Mouse (Mus musculus): Measurements from ENCODE around the gene Psma6. TPM values are rescaled to one million over a fixed set of nuclear protein-coding genes. Genes with fewer than 3 reads are reported as not detected.
"Not testable (repeated sequence)": the region's sequence is repeated elsewhere in the genome, so short reads cannot be mapped to it uniquely, and the experiment has no call there.

Gene Psma6
- total and polyA plus RNA-seq, 2 experiments from 2014 or later: 131 to 465 TPM

DNA sequence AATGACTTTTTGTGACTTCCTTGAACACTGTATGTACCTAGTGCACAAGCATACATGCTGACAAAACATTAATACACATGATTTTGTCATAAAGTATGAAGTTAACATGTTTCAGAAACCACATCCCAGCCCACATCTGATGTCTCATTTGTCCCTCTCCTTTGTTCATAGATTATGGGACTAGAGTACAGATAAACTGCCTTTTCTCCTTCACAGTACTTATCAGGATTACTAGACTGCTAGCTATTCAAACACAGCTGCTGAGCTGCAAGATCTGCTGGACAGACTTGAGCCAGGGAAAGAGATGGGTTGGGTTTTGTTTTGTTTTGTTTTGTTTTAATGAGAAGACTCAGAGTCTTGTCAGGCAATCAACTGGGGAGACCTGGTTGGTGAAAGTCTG lies 8.1 kb downstream of the Psma6 start:
- H3K9ac ChIP-seq: no peak overlapping the region
- ATAC-seq (no peak), DNase-seq (no peak)
- H3K4me2 ChIP-seq (ENCODE audit: low read depth): no peak overlapping the region
- H3K27me3 ChIP-seq (ENCODE audit: insufficient read depth, low read length): no peaks in the 10 kb centered on the region
- H3K9me3 ChIP-seq (ENCODE audit: low read length): no peaks in the 10 kb centered on the region
- H3K4me1 ChIP-seq (ENCODE audit: insufficient read depth): no peaks in the 10 kb centered on the region
- H3K27ac ChIP-seq (ENCODE audit: low read depth, low read length): no peak overlapping the region
- no peak overlapping the region for H3K4me3 ChIP-seq (ENCODE audit: low read depth, low read length)
- no peaks in the 10 kb centered on the region for H3K36me3 ChIP-seq (ENCODE audit: insufficient read depth)
- no peak for TF ChIP-seq CTCF (IDR thresholded peaks at IDR 0.05; ENCODE audit: low read depth)

DNA sequence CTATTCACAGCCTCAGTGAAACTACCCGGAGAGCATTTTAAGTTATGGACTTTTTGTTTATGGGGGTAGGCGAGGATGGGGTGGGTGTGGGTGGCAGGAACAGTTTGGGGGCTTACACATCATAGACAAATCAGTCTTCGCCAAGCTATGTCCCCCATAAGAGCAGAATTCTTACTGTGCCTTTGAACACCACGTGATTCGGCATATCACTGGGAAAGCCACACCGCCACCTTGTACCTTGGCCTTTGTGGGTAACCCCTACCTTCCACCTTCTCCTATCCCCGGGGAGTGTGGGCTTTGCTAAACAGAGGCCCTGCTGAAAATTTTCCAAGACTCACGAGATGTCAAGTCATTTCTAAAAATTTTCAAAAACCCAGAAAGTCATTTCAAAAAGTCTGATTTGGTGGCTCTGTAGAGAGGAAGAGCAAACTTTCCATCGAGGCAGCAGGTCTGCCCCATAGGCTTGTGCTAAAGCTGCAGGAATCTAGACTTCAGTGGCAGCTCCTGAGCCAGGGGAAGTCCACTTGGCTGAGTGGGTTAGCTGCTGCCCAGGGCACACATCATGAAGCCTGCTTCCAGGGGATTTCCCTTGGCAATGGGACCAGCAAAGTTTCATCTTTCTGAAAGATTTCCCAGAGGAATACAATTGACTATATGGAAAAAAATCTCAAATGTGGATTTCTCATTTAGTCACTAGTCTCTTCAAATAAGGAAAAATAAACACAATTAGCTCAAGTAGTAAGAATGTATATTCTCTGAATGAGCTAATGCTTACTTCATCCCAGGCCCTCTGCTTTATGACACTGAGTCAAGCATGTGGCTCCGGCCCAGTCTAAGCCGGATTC lies 8.9 kb downstream of the Psma6 start:
- Histone ChIP-seq H3K4me2 (ENCODE audit: low read depth) (no peak overlapping the region), H3K4me1 (ENCODE audit: insufficient read depth) (no peaks in the 10 kb centered on the region), H3K27ac (ENCODE audit: low read depth, low read length) (no peak overlapping the region), H3K9ac (no peak overlapping the region), H3K36me3 (ENCODE audit: insufficient read depth) (no peaks in the 10 kb centered on the region), H3K4me3 (ENCODE audit: low read depth, low read length) (no peak overlapping the region), H3K9me3 (ENCODE audit: low read length) (no peaks in the 10 kb centered on the region), H3K27me3 (ENCODE audit: insufficient read depth, low read length) (no peaks in the 10 kb centered on the region)
- DNase-seq (no peak), ATAC-seq (no peak)
- TF ChIP-seq CTCF (IDR thresholded peaks at IDR 0.05; ENCODE audit: low read depth): no peak
- WGBS: 85% methylated on average over 11 of the region's 11 CpGs

DNA sequence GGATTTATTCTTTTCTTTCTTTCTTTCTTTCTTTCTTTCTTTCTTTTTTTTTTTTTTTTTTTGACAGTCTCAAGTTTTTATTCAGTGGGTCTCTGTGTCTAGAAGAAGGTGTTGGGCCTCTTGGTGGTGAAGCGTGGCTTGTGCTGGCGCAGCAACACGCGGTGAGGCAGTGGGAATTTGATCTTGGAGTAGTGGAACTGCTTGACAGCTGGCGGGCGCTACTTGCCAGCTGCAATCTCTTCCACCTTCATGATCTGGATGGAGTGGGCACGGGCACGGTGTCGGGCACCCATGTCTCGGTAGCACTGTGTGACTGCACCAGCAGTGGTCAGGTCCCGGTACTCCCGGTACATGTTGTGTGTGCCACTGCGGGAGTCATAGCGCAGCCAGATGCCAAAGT lies 11.6 kb downstream of the Psma6 start:
- 92% methylated on average over 14 of the region's 14 CpGs for WGBS
- not testable (repeated sequence) for DNase-seq; H3K4me3 ChIP-seq (ENCODE audit: low read depth, low read length); H3K4me1 ChIP-seq (ENCODE audit: insufficient read depth); ATAC-seq; H3K4me2 ChIP-seq (ENCODE audit: low read depth); H3K27me3 ChIP-seq (ENCODE audit: insufficient read depth, low read length); H3K27ac ChIP-seq (ENCODE audit: low read depth, low read length); H3K9me3 ChIP-seq (ENCODE audit: low read length); H3K9ac ChIP-seq; H3K36me3 ChIP-seq (ENCODE audit: insufficient read depth)

DNA sequence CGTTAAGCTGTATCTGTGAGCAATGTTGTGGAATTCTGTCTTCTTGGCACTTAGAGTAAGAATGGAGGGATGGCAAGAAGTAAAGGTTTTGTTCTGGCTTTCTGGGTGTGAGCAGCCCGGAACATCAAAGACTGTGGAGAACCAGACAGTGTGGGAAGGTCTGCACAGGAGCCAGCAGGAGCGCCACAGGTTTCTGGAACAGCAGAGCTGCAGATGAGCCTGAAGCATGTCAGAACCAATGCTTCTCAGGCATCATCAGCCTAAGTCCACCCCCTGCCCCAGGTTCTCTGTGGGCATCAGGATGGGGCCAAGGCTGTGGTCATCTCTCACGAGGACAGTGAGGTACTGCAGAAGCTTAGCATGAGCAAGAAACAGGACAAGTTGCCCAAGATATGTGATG lies 12.5 kb downstream of the Psma6 start:
- Histone ChIP-seq H3K36me3 (ENCODE audit: insufficient read depth) (no peaks in the 10 kb centered on the region), H3K27me3 (ENCODE audit: insufficient read depth, low read length) (no peaks in the 10 kb centered on the region), H3K9me3 (ENCODE audit: low read length) (no peaks in the 10 kb centered on the region), H3K4me1 (ENCODE audit: insufficient read depth) (peaks cover 10% of the 10 kb centered on the region), H3K4me2 (ENCODE audit: low read depth) (no peak overlapping the region), H3K27ac (ENCODE audit: low read depth, low read length) (no peak overlapping the region), H3K9ac (no peak overlapping the region), H3K4me3 (ENCODE audit: low read depth, low read length) (no peak overlapping the region)
- ATAC-seq: no peak
- 93% methylated on average over 4 of the region's 4 CpGs for WGBS
- DNase-seq: no peak
- TF ChIP-seq CTCF (IDR thresholded peaks at IDR 0.05; ENCODE audit: low read depth): no peak

DNA sequence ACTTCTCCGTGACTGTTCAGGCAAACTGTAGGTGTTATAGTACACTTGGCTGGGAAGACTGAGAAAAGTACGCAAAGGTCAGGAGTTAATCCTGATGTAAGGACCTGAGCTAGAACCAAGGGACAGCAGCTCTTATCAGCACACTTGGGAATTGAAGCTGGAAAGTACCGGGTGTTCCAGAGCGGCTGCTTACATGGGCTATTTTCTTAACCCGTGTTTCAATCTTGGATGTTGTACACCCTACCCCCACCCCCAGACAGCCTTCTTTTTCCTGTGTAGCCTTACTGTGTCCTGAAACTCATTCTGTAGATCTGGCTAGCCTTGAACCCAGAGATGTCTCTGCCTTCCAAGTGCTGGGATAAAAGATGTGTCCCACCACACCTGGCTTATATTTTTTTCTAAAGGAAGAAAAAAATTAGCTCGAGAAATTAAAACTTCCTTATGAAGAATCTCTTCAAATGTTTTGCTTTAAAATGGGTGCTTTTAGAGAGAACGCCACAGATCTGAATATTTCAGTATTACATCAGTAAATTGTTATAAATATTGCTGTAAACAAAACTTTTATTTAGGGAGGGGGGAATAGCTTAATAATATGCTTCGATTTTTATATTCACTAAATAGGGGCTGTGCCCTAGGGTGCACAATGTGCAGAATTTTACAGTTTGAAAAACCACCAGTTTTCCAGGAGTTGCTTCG lies 13.7 kb downstream of the Psma6 start:
- Histone ChIP-seq H3K27me3 (ENCODE audit: insufficient read depth, low read length) (no peaks in the 10 kb centered on the region), H3K9ac (peak overlapping the region; percentile 74; the same call in 1 of the 2 replicates), H3K36me3 (ENCODE audit: insufficient read depth) (no peaks in the 10 kb centered on the region), H3K27ac (ENCODE audit: low read depth, low read length) (peak overlapping the region; percentile 81), H3K4me3 (ENCODE audit: low read depth, low read length) (peak overlapping the region; percentile 69), H3K9me3 (ENCODE audit: low read length) (no peaks in the 10 kb centered on the region), H3K4me1 (ENCODE audit: insufficient read depth) (peaks cover 10% of the 10 kb centered on the region), H3K4me2 (ENCODE audit: low read depth) (peak overlapping the region; percentile 82)
- no peak for TF ChIP-seq CTCF (IDR thresholded peaks at IDR 0.05; ENCODE audit: low read depth)
- DNase-seq (no peak), ATAC-seq (no peak)
- 72% methylated on average over 9 of the region's 9 CpGs for WGBS

DNA sequence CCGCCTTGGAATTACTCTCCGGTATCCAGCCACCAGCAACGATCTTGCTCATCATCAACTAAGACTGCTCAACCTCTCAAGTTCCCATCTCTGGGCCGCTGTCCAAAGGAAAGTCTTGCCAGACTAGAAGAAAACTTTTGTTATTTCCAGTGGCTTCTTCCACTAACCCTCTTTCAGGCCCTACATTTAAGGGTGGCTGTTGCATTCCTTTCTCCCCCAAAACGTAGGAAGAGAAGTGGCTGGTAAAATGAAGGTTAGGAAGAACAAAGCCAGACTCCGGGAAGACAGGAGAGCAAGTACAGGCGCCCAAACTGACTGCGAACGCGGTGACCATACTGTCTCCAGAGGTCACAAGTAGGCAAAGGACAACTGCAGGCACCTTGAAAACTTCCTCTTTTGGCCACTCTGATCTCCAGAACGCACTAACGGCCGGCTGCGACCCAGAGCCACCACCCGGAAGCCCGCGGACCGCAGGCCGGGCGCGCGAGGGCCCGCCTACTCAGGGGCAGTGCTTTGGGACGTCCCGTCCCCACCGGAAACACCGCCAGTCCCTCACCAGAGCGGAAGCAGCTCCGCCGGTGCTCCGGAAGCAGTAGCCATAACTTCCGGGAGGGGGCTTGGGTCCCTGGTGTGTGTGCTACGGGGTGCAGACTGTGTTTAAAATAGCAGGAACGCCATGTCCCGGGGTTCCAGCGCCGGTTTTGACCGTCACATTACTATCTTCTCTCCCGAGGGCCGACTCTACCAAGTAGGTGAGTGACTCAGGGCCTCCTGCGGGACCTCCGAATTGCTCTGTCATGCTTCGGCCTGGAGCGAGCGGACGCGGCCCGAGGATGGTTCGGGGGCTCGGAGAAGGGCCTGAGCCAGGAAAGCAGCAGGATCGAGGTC lies 14.5 kb downstream of the Psma6 start:
- Histone ChIP-seq H3K4me3 (ENCODE audit: low read depth, low read length) (peak overlapping the region; percentile 69), H3K27me3 (ENCODE audit: insufficient read depth, low read length) (no peaks in the 10 kb centered on the region), H3K36me3 (ENCODE audit: insufficient read depth) (no peaks in the 10 kb centered on the region), H3K9ac (peak overlapping the region; percentile 74), H3K27ac (ENCODE audit: low read depth, low read length) (peak overlapping the region; percentile 81), H3K4me1 (ENCODE audit: insufficient read depth) (peaks cover 10% of the 10 kb centered on the region), H3K9me3 (ENCODE audit: low read length) (no peaks in the 10 kb centered on the region), H3K4me2 (ENCODE audit: low read depth) (peak overlapping the region; percentile 82)
- 2% methylated on average over 51 of the region's 51 CpGs for WGBS
- peak; percentile 100 for ATAC-seq
- peak; percentile 34 for TF ChIP-seq CTCF (IDR thresholded peaks at IDR 0.05; ENCODE audit: low read depth)
- peak; percentile 94 for DNase-seq
